Mouse (Mus musculus): ENCODE measurements at regions not wholly inside any gene's neighbourhood (a gene's known extent, or its start where the extent isn't known, plus 50 kb on each side); places are given as distances from the start of the nearest gene placed in this dataset.
A peak's percentile ranks its signal among the peaks of the same experiment; 100 is the strongest.

DNA sequence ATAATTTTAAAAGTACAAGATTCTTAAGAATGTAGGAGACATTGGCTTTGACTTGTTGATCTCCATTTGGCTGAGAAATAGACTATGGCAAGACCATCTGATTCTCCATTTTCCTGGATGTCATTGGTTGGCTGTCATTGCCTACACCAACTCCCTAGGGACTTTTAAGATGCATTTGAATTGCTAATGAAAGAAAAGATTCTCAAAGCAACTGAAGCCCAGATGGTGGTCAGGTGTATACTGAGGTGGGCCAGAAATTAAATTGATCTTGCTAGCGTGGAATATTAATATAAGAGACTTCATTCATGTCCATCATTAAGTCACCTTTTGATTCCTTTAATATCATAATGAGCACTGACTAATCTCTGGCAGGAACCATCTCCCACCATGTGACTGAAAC is 686.1 kb upstream of the Ptchd4 start:
- WGBS: 62% methylated on average over 1 of the region's 1 CpGs
- no peak overlapping the region for H3K4me3 ChIP-seq (ENCODE audit: low read depth, low read length)

DNA sequence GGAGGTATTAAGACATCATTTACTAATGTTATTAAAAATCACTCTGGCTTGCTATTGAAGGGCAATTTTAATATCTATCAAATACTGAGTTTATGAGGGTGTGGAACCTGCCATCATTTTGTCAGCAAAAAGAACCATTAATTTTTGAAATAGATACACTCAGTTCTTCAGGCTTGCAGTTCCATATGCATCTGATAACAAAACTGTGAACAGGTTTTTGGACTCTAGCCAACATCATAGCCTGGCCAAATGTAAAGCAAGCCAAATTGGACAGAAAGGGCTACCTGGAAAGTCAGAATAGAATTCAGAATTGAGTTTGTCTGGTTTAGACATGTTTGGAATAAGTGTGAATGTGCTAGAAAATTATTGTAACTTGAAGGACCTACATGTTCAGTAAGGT is 688.2 kb upstream of the Ptchd4 start:
- Histone ChIP-seq H3K4me2 (ENCODE audit: low read depth) (no peak overlapping the region), H3K4me1 (ENCODE audit: insufficient read depth) (no peaks in the 10 kb centered on the region), H3K9me3 (ENCODE audit: low read length) (no peaks in the 10 kb centered on the region), H3K36me3 (ENCODE audit: insufficient read depth) (no peaks in the 10 kb centered on the region), H3K27me3 (ENCODE audit: insufficient read depth, low read length) (no peaks in the 10 kb centered on the region), H3K4me3 (ENCODE audit: low read depth, low read length) (no peak overlapping the region), H3K27ac (ENCODE audit: low read depth, low read length) (no peak overlapping the region), H3K9ac (no peak overlapping the region)
- ATAC-seq: no peak
- peak; percentile 18 for DNase-seq
- TF ChIP-seq CTCF (IDR thresholded peaks at IDR 0.05; ENCODE audit: low read depth): no peak

More for the DNA sequence above, 686.1 kb upstream of the Ptchd4 start:
- Histone ChIP-seq H3K36me3 (ENCODE audit: insufficient read depth) (no peaks in the 10 kb centered on the region), H3K9me3 (ENCODE audit: low read length) (no peaks in the 10 kb centered on the region), H3K4me2 (ENCODE audit: low read depth) (no peak overlapping the region), H3K27me3 (ENCODE audit: insufficient read depth, low read length) (no peaks in the 10 kb centered on the region), H3K4me1 (ENCODE audit: insufficient read depth) (no peaks in the 10 kb centered on the region), H3K9ac (no peak overlapping the region), H3K27ac (ENCODE audit: low read depth, low read length) (no peak overlapping the region)
- TF ChIP-seq CTCF (IDR thresholded peaks at IDR 0.05; ENCODE audit: low read depth): no peak
- ATAC-seq: no peak
- no peak for DNase-seq

DNA sequence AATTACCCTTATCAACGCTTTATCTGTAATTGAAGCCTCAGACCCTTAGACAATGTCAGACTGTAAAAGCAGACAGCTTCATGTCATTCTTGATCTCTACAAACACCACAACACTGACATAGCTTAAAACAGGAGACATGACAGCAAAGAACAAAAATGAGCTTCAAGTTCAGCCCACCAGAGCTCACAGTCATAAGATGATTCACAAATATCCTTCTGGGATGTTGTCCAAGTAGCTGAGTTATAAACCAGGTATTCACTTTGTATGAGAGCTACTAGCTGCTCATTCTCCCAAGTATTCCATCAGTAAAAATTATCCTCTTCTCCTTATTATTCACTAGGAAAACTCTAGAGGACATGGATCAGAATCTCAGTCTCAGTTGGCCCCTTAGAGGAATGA is 659.6 kb upstream of the Cenpq start:
- no peaks in the 10 kb centered on the region for H3K9me3 ChIP-seq (ENCODE audit: low read length)
- H3K4me2 ChIP-seq (ENCODE audit: low read depth): no peak overlapping the region
- H3K27me3 ChIP-seq (ENCODE audit: insufficient read depth, low read length): no peaks in the 10 kb centered on the region
- no peak overlapping the region for H3K27ac ChIP-seq (ENCODE audit: low read depth, low read length)
- H3K4me1 ChIP-seq (ENCODE audit: insufficient read depth): no peaks in the 10 kb centered on the region
- H3K36me3 ChIP-seq (ENCODE audit: insufficient read depth): no peaks in the 10 kb centered on the region
- DNase-seq: no peak
- no peak for TF ChIP-seq CTCF (IDR thresholded peaks at IDR 0.05; ENCODE audit: low read depth)
- H3K4me3 ChIP-seq (ENCODE audit: low read depth, low read length): no peak overlapping the region
- ATAC-seq: no peak
- 91% methylated on average over 1 of the region's 1 CpGs for WGBS
- H3K9ac ChIP-seq: no peak overlapping the region

Measured in forebrain, postnatal 0 days (tissue).